Mouse (Mus musculus): ENCODE measurements around the gene 9130023H24Rik. TPM values are rescaled to one million over a fixed set of nuclear protein-coding genes. Genes with fewer than 3 reads are reported as not detected.

The 9130023H24Rik gene
- polyA plus RNA-seq (2012; rRNA removed): 0.51 and 0.58 TPM in 2 replicates

GRCm38 (mm10) chr7:128237927-128238778 lies at the start of gene 9130023H24Rik:
TSS of gene 9130023H24Rik (minus strand) at chr7:128238031.

GRCm38 (mm10) chr7:128265411-128265810 lies 27.6 kb upstream of the 9130023H24Rik start, which contains the start of gene Slc5a2:
TSS of gene Slc5a2 (plus strand) at chr7:128265657.

GRCm38 (mm10) chr7:128246496-128247391 lies 8.9 kb upstream of the 9130023H24Rik start, which contains the start of gene Tgfb1i1:
TSS of gene Tgfb1i1 (plus strand) at chr7:128246812.

GRCm38 (mm10) chr7:128236856-128237592 lies 807 bp downstream of the 9130023H24Rik start, which contains the start of gene Armc5:
TSS of gene Armc5 (plus strand) at chr7:128237342.

GRCm38 (mm10) chr7:128206152-128206551 lies 31.7 kb downstream of the 9130023H24Rik start, which contains the start of gene Cox6a2:
TSS of gene Cox6a2 (minus strand) at chr7:128206387.

Other genes with a start within 250 kb of the 9130023H24Rik start
- 87.6 and 101 TPM in 2 replicates for gene Pycard, start 244.2 kb downstream of the 9130023H24Rik start, polyA plus RNA-seq (2012; rRNA removed)
- gene Trim72, start 234.1 kb downstream of the 9130023H24Rik start, polyA plus RNA-seq (2012; rRNA removed): 4.5 and 4.9 TPM in 2 replicates
- gene Itgam, start 175.4 kb downstream of the 9130023H24Rik start, polyA plus RNA-seq (2012; rRNA removed): 1.7 and 3.5 TPM in 2 replicates
- gene Gm49368, start 175.3 kb downstream of the 9130023H24Rik start, polyA plus RNA-seq (2012; rRNA removed): not detected in 2 replicates
- gene Itgax, start 108.5 kb downstream of the 9130023H24Rik start, polyA plus RNA-seq (2012; rRNA removed): 0.73 and 1.2 TPM in 2 replicates
- 0.14 TPM in 1 of 2 replicates, not detected in the other for gene Itgad, start 83.7 kb downstream of the 9130023H24Rik start, polyA plus RNA-seq (2012; rRNA removed)
- 37.8 and 45.1 TPM in 2 replicates for gene Cox6a2, start 31.6 kb downstream of the 9130023H24Rik start, polyA plus RNA-seq (2012; rRNA removed)
- gene Armc5, start 689 bp downstream of the 9130023H24Rik start, polyA plus RNA-seq (2012; rRNA removed): 17.6 and 23.9 TPM in 2 replicates
- gene Tgfb1i1, start 8.8 kb upstream of the 9130023H24Rik start, polyA plus RNA-seq (2012; rRNA removed): 93.6 and 96.8 TPM in 2 replicates
- 0.09 and 0.13 TPM in 2 replicates for gene Slc5a2, start 27.6 kb upstream of the 9130023H24Rik start, polyA plus RNA-seq (2012; rRNA removed)
- gene BC017158, start 60.1 kb upstream of the 9130023H24Rik start, polyA plus RNA-seq (2012; rRNA removed): 23.2 and 25.4 TPM in 2 replicates
- 6.9 and 9.9 TPM in 2 replicates for gene Rgs10, start 180.7 kb upstream of the 9130023H24Rik start, polyA plus RNA-seq (2012; rRNA removed)
- 6.2 and 6.8 TPM in 2 replicates for gene Tial1, start 223.7 kb upstream of the 9130023H24Rik start, polyA plus RNA-seq (2012; rRNA removed)